Mouse (Mus musculus) left cerebral cortex, adult 2 months (tissue): ENCODE results near the gene Vmn1r54. TPM values are rescaled to one million over a fixed set of nuclear protein-coding genes. Genes with fewer than 3 reads are reported as not detected.

Experiments used
- DNase-seq, 2 experiments: peaks; one replicate each; pipeline ENCODE4 v3.0.0; 2021 to 2022; ENCODE audit warnings: low spot score in 2 of 2, mixed read lengths in 1 of 2; ENCODE audit errors: extremely low spot score in 1 of 2
- H3K27ac ChIP-seq: fragments of 200-600 bp; 2 replicates; pipeline ENCODE4 v1.8.1; 2022
- H3K4me3 ChIP-seq: fragments of 200-600 bp; 2 replicates; pipeline ENCODE4 v1.8.1; 2022
- CTCF ChIP-seq: fragments of 200-600 bp; IDR thresholded peaks from 2 replicates; pipeline ENCODE4 v1.8.1; 2022; ENCODE audit warnings: antibody characterized with exemption, mild to moderate bottlenecking, moderate library complexity
- intact Hi-C: fragments of 180-260 bp; cut with DNase I; formaldehyde crosslinking; loops from one replicate; pipeline ENCODE4 v1.15.1; 2025
- total RNA-seq, 2 experiments: library from RNA; stranded (reverse); gene quantifications; 2 replicates each; pipeline ENCODE4 v1.2.3; 2021

The Vmn1r54 gene
- total RNA-seq, 2 experiments from 2014 or later = not detected

GRCm38 (mm10) chr6:90317510-90318258 is 71.6 kb downstream of the Vmn1r54 start:
- TF ChIP-seq CTCF = no peak
- H3K27ac ChIP-seq = no peak overlapping the region
- H3K4me3 ChIP-seq = no peak overlapping the region
- no peak for DNase-seq
- intact Hi-C loops = no loop called here

GRCm38 (mm10) chr6:90319019-90319418 is 72.9 kb downstream of the Vmn1r54 start:
- H3K27ac ChIP-seq = no peak overlapping the region
- H3K4me3 ChIP-seq = no peak overlapping the region
- TF ChIP-seq CTCF = no peak
- no peak for DNase-seq
- intact Hi-C loops = no loop called here

GRCm38 (mm10) chr6:90319475-90320191 is 73.5 kb downstream of the Vmn1r54 start:
- no peak overlapping the region for H3K4me3 ChIP-seq
- H3K27ac ChIP-seq = no peak overlapping the region
- DNase-seq = no peak
- intact Hi-C loops = no loop called here
- no peak for TF ChIP-seq CTCF

GRCm38 (mm10) chr6:90320429-90320828 is 74.3 kb downstream of the Vmn1r54 start:
- Histone ChIP-seq H3K27ac (no peak overlapping the region), H3K4me3 (no peak overlapping the region)
- intact Hi-C loops = no loop called here
- no peak for DNase-seq
- no peak for TF ChIP-seq CTCF

Other genes starting within 250 kb of the Vmn1r54 start
- not detected for gene Vmn1r47, start 230.2 kb upstream of the Vmn1r54 start, total RNA-seq
- gene Vmn1r48, start 209.5 kb upstream of the Vmn1r54 start, total RNA-seq = not detected
- not detected for gene Vmn1r49, start 167.8 kb upstream of the Vmn1r54 start, total RNA-seq
- gene Vmn1r50, start 144.9 kb upstream of the Vmn1r54 start, total RNA-seq = not detected
- gene Vmn1r51, start 123.7 kb upstream of the Vmn1r54 start, total RNA-seq = not detected
- gene Vmn1r52, start 71.5 kb upstream of the Vmn1r54 start, total RNA-seq = not detected
- not detected for gene V1ra8, start 43.5 kb upstream of the Vmn1r54 start, total RNA-seq
- not detected for gene Vmn1r53, start 21.9 kb upstream of the Vmn1r54 start, total RNA-seq
- gene BC048671, start 54.9 kb downstream of the Vmn1r54 start, total RNA-seq = not detected
- gene Chst13, start 78.9 kb downstream of the Vmn1r54 start, total RNA-seq = not detected
- not detected for gene Uroc1, start 87.0 kb downstream of the Vmn1r54 start, total RNA-seq
- 10 to 100 TPM; 31.0 to 31.7 TPM for gene Zxdc, start 123.2 kb downstream of the Vmn1r54 start, total RNA-seq
- 1 to 10 TPM; 4.5 to 6.5 TPM for gene Cfap100, start 182.5 kb downstream of the Vmn1r54 start, total RNA-seq
- 10 to 100 TPM; 29.0 to 34.4 TPM for gene Klf15, start 216.3 kb downstream of the Vmn1r54 start, total RNA-seq
- 10 to 100 TPM; 62.6 to 66.0 TPM for gene Aldh1l1, start 240.1 kb downstream of the Vmn1r54 start, total RNA-seq